Mouse (Mus musculus): Measurements from ENCODE around the gene Spata13. TPM values are rescaled to one million over a fixed set of nuclear protein-coding genes. Genes with fewer than 3 reads are reported as not detected.

Spata13 gene
- total and polyA plus RNA-seq, 3 experiments, result 0.39 to 1.5 TPM; not detected in 1

DNA sequence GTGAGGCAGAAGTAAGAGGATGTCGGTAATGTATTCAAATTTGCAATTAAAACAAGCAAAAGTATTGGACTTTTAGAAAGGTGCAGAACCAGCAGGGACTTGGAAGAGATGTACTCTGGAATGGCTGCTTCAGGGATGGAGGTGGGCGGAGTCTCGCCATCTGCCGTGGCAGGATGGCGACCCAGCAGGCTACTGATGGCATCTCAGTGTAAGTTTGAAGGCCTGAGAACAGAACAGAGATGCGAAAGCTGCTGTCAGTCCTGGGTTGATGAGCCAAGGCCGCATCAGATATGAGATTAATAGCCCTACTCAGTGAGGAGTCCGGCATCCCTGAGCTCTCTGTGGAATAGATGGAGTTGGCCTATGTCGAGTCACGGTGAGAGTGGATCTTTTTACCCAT lies 65.2 kb downstream of the Spata13 start:
- TF ChIP-seq EP300 (IDR thresholded peaks at IDR 0.05; ENCODE audit: low read depth in 1 of 2, low read length in 2 of 2), result no peak
- no peak for TF ChIP-seq ZC3H11A (IDR thresholded peaks at IDR 0.05; ENCODE audit: low read depth, low read length)
- no peak for TF ChIP-seq SMC3 (IDR thresholded peaks at IDR 0.05; ENCODE audit: low read depth, low read length)
- TF ChIP-seq MYB (IDR thresholded peaks at IDR 0.05; ENCODE audit: low read depth, low read length), result no peak
- TF ChIP-seq RCOR1 (IDR thresholded peaks at IDR 0.05; ENCODE audit: low read depth, low read length), result no peak
- Histone ChIP-seq H3K4me3 (ENCODE audit: control insufficient read depth in 1 of 2, insufficient read depth in 1 of 2, low read depth in 2 of 2, low read length in 2 of 2) (no peak overlapping the region), H3K27me3 (ENCODE audit: control insufficient read depth in 1 of 2, insufficient read depth in 2 of 2, low read length in 2 of 2) (no peaks in the 10 kb centered on the region), H3K79me2 (ENCODE audit: control insufficient read depth, insufficient read depth, low read length, poor library complexity) (no peaks in the 10 kb centered on the region), H3K9me3 (replicated peaks; ENCODE audit: insufficient read depth, low read length) (no peaks in the 10 kb centered on the region), H3K9ac (ENCODE audit: control insufficient read depth, low read depth, low read length, poor library complexity, severe bottlenecking) (no peak overlapping the region), H3K27ac (ENCODE audit: control insufficient read depth, low read depth, low read length) (no peak overlapping the region), H3K4me1 (ENCODE audit: control insufficient read depth in 1 of 2, insufficient read depth in 2 of 2, low read length in 2 of 2) (no peaks in the 10 kb centered on the region), H3K36me3 (ENCODE audit: control insufficient read depth in 1 of 2, insufficient read depth in 2 of 2, low read length in 2 of 2) (no peaks in the 10 kb centered on the region)
- no peak for DNase-seq (ENCODE audit: low read depth, low spot score)

DNA sequence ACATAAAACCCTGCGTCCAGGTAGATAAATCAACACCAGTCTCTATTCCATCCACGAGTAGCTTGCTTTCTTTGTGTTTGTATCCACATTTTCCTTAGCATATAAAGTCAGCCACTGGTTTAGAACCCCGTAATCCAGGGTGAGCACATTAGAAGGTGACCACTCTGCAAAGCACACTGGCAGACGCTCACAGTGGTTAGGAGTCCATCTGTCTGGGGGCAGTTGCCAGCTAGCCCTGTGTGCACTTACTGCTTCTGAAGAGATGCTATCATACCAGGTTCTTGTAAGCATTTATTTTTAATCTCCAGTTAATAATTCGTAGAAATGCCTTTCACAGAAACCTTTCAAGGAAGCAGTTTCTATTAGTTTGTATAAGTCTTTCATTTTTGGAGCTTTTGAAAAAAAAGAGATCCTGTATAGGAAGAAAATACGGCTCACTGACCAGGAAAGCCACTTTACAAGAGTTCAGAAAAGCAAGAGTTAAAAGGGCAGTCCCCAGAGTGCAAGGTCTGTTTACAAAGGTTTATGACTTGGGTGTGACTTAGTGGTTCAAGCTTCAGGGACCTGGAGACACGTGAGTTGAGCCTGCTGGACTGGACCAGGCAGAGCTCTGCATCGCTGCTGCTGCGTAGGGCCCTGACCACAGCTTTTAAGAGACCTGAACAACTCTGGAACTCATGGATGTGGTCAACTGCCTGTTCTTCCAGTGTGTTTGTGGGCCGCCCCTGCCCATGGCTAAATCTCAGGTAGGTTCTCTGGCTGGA lies 68.8 kb downstream of the Spata13 start:
- H3K27ac ChIP-seq (ENCODE audit: control insufficient read depth, low read depth, low read length), result no peak overlapping the region
- no peaks in the 10 kb centered on the region for H3K9me3 ChIP-seq (replicated peaks; ENCODE audit: insufficient read depth, low read length)
- DNase-seq (ENCODE audit: low read depth, low spot score), result no peak
- H3K4me3 ChIP-seq (ENCODE audit: control insufficient read depth in 1 of 2, insufficient read depth in 1 of 2, low read depth in 2 of 2, low read length in 2 of 2), result no peak overlapping the region
- peaks cover 0 to 12% of the 10 kb centered on the region in 2 experiments; a peak in 2 of 4 replicates for H3K4me1 ChIP-seq (ENCODE audit: control insufficient read depth in 1 of 2, insufficient read depth in 2 of 2, low read length in 2 of 2)
- TF ChIP-seq MAX (IDR thresholded peaks at IDR 0.05; ENCODE audit: low read length) (no peak), MYB (IDR thresholded peaks at IDR 0.05; ENCODE audit: low read depth, low read length) (no peak), MXI1 (IDR thresholded peaks at IDR 0.05; ENCODE audit: low read depth, low read length) (no peak), EP300 (IDR thresholded peaks at IDR 0.05; ENCODE audit: low read depth in 1 of 2, low read length in 2 of 2) (no peak), POLR2AphosphoS2 (IDR thresholded peaks at IDR 0.05; ENCODE audit: low read length) (no peak), GABPA (IDR thresholded peaks at IDR 0.05; ENCODE audit: low read depth, low read length) (no peak), POLR2A (IDR thresholded peaks at IDR 0.05; ENCODE audit: control insufficient read depth in 1 of 2, insufficient read depth in 1 of 2, low read depth in 1 of 2, low read length in 2 of 2, poor library complexity in 1 of 2) (no peak), SMC3 (IDR thresholded peaks at IDR 0.05; ENCODE audit: low read depth, low read length) (no peak), MEF2A (IDR thresholded peaks at IDR 0.05; ENCODE audit: extremely low read depth, insufficient replicate concordance, low read depth, low read length, poor library complexity, severe bottlenecking) (no peak), USF1 (IDR thresholded peaks at IDR 0.05; ENCODE audit: low read depth, low read length) (no peak), CTCF (IDR thresholded peaks at IDR 0.05 in 2 of 3, conservative IDR thresholded peaks at IDR 0.05 in 1 of 3; ENCODE audit: control insufficient read depth in 1 of 3, insufficient read depth in 1 of 3, low read depth in 2 of 3, low read length in 3 of 3, poor library complexity in 1 of 3, severe bottlenecking in 1 of 3) (no peak), ETS1 (IDR thresholded peaks at IDR 0.05; ENCODE audit: low read depth, low read length) (no peak), CHD2 (IDR thresholded peaks at IDR 0.05; ENCODE audit: low read length) (no peak), MAFK (IDR thresholded peaks at IDR 0.05; ENCODE audit: borderline replicate concordance, low read depth, low read length) (no peak), MYC (IDR thresholded peaks at IDR 0.05; ENCODE audit: low read depth, low read length) (no peak)
- no peaks in the 10 kb centered on the region for H3K27me3 ChIP-seq (ENCODE audit: control insufficient read depth in 1 of 2, insufficient read depth in 2 of 2, low read length in 2 of 2)
- H3K36me3 ChIP-seq (ENCODE audit: control insufficient read depth in 1 of 2, insufficient read depth in 2 of 2, low read length in 2 of 2), result peaks cover 0 to 8% of the 10 kb centered on the region in 2 experiments; a peak in 2 of 4 replicates
- H3K9ac ChIP-seq (ENCODE audit: control insufficient read depth, low read depth, low read length, poor library complexity, severe bottlenecking), result no peak overlapping the region
- no peaks in the 10 kb centered on the region for H3K79me2 ChIP-seq (ENCODE audit: control insufficient read depth, insufficient read depth, low read length, poor library complexity)

Measured in MEL (cell line).